Mouse (Mus musculus) heart, embryonic 14.5 days (tissue): ENCODE results near the gene Hat1. TPM values are rescaled to one million over a fixed set of nuclear protein-coding genes. Genes with fewer than 3 reads are reported as not detected.

Experiments used
- ATAC-seq: fragments of 200-750 bp; cut with Nextera tagmentation; 2 replicates; pipeline ENCODE4 v1.8.0; 2017; ENCODE audit warnings: low read depth, moderate TSS enrichment; ENCODE audit not compliant: insufficient number of reproducible peaks, insufficient read depth, low FRiP score
- H3K27ac ChIP-seq, 2 experiments: fragments of 200-500 bp in 1 of 2; fragments of 300-500 bp in 1 of 2; sonication (generic) in 1 of 2; replicated peaks in 1 of 2; 2 replicates each; pipeline ENCODE4 v1.5.1; 2012 to 2014; ENCODE audit warnings: low read depth in 2 of 2, low read length in 2 of 2, control low read depth in 1 of 2, mild to moderate bottlenecking in 1 of 2, mixed read lengths in 1 of 2; ENCODE audit not compliant: control insufficient read depth in 1 of 2, insufficient read depth in 1 of 2
- H3K27me3 ChIP-seq: fragments of 300-500 bp; sonication (generic); 2 replicates; pipeline ENCODE4 v1.6.1; 2014; ENCODE audit warnings: mild to moderate bottlenecking, low read length, control low read depth; ENCODE audit not compliant: control insufficient read depth, insufficient read depth
- H3K36me3 ChIP-seq: fragments of 300-500 bp; sonication (generic); 2 replicates; pipeline ENCODE4 v1.6.1; 2014; ENCODE audit warnings: mild to moderate bottlenecking, control low read depth, low read length, mixed read lengths; ENCODE audit not compliant: control insufficient read depth, insufficient read depth
- H3K4me1 ChIP-seq, 2 experiments: fragments of 200-500 bp in 1 of 2; fragments of 300-500 bp in 1 of 2; sonication (generic) in 1 of 2; 2 replicates each; pipeline ENCODE4 v1.6.1; 2012 to 2014; ENCODE audit warnings: low read length in 2 of 2, control low read depth in 1 of 2, mixed read lengths in 1 of 2; ENCODE audit not compliant: control insufficient read depth in 2 of 2, insufficient read depth in 2 of 2
- H3K4me2 ChIP-seq: fragments of 300-500 bp; sonication (generic); 2 replicates; pipeline ENCODE4 v1.6.1; 2014; ENCODE audit warnings: mild to moderate bottlenecking, low read length
- H3K4me3 ChIP-seq, 2 experiments: fragments of 200-500 bp in 1 of 2; fragments of 300-500 bp in 1 of 2; sonication (generic) in 1 of 2; 2 replicates each; pipeline ENCODE4 v1.5.1; 2012 to 2014; ENCODE audit warnings: low read length in 2 of 2, mild to moderate bottlenecking in 2 of 2, control low read depth in 1 of 2, low read depth in 1 of 2, moderate library complexity in 1 of 2; ENCODE audit not compliant: control insufficient read depth in 1 of 2, insufficient read depth in 1 of 2
- H3K9ac ChIP-seq: fragments of 300-500 bp; sonication (generic); 2 replicates; pipeline ENCODE4 v1.6.1; 2014; ENCODE audit warnings: mild to moderate bottlenecking, low read length
- H3K9me3 ChIP-seq: fragments of 300-500 bp; sonication (generic); 2 replicates; pipeline ENCODE4 v1.6.1; 2016; ENCODE audit warnings: low read length, control low read depth; ENCODE audit not compliant: control insufficient read depth
- WGBS: fragments of 180-500 bp; shearing (Covaris S2); extraction: QIAGEN DNeasy Blood & Tissue Kit; methylation state at CpG from one replicate; pipeline ENCODE4 v1.1.7; 2014; 5-methylcytosine and 5-hydroxymethylcytosine counted together
- polyA plus RNA-seq: library from polyadenylated mRNA; unstranded; fragments of >200 nt; fragmentation: Nextera tagmentation; extraction: Ambion mirVana; gene quantifications from 2 replicates; pipeline ENCODE4 v1.2.1, GENCODE M21; 2014

Hat1 gene
- polyA plus RNA-seq, 1 experiment from 2014 or later, result 107 TPM

DNA sequence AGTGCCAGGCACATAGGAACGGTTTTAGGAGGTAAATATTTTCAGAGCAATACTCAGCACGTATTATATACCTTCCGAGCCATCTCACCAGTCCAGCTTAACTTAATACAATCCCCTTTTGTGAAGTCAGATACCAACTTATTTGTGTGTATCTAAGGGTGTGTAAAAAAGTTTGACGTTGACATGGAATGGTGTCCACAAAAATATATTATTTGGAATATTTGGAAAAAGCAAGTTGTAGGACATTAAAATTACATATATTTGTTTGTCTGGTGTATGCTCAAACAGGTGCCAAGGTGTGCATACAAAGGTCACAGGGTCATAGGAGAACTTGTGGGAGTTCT, 65.1 kb downstream of the Hat1 start:
- Histone ChIP-seq H3K4me2 (peak overlapping the region; percentile 89), H3K9ac (peak overlapping the region; percentile 67), H3K4me3 (peak overlapping the region in 1 of 2 experiments; percentile 52; a peak in 2 of 4 replicates), H3K27ac (no peak overlapping the region), H3K36me3 (no peaks in the 10 kb centered on the region), H3K4me1 (peaks cover 0 to 10% of the 10 kb centered on the region in 2 experiments; a peak in 1 of 4 replicates), H3K27me3 (no peaks in the 10 kb centered on the region), H3K9me3 (no peaks in the 10 kb centered on the region)
- WGBS, result 30% methylated on average over 4 of the region's 4 CpGs
- no peak for ATAC-seq

DNA sequence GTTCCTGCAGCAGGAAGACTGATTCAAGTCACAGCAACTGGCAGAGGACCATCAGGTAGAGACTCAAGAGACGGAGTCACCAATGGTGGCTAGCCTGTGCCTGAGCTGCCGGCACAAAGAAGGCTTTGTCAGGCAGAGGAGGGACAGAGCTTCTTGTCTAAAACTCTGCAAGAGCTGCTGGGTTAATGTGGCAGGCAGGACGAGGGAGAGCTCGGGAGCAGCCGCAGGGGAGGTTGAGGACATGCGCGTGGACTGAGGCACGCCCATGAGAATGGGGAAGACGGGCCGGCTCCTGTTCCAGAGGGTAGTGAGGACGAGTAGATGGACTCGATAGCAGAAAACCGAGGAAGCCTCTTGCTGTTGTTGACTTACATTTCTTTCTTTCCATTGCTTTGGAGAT, 69.9 kb downstream of the Hat1 start:
- Histone ChIP-seq H3K27ac (no peak overlapping the region), H3K9ac (no peak overlapping the region), H3K4me2 (no peak overlapping the region), H3K9me3 (no peaks in the 10 kb centered on the region), H3K4me1 (peaks cover 0 to 4% of the 10 kb centered on the region in 2 experiments; a peak in 1 of 4 replicates), H3K36me3 (no peaks in the 10 kb centered on the region), H3K4me3 (no peak overlapping the region), H3K27me3 (no peaks in the 10 kb centered on the region)
- ATAC-seq, result no peak
- 71% methylated on average over 13 of the region's 13 CpGs for WGBS

DNA sequence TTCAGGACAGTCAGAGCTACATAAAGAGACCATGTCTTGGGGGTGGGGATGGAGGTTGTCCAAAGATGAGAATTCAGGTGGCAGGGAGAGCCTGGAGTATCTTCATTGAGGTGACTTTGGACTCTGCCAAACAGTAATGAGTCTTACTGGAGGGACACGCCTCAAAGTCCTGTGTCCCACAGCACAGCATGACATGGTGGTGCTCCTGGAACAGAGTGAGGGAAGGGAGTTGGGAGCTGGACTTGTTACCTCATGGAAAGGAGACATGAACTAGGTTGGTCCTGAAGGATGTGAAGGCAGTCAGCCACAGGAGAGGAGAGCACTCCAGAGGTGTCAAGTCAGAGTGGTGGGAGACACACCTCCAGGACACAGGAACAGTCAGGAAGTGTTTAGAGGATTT, 70.9 kb downstream of the Hat1 start:
- Histone ChIP-seq H3K27ac (no peak overlapping the region), H3K9me3 (no peaks in the 10 kb centered on the region), H3K9ac (no peak overlapping the region), H3K27me3 (no peaks in the 10 kb centered on the region), H3K4me3 (no peak overlapping the region), H3K4me2 (no peak overlapping the region), H3K36me3 (no peaks in the 10 kb centered on the region), H3K4me1 (no peaks in the 10 kb centered on the region; a peak in 1 of 4 replicates)
- no peak for ATAC-seq
- 77% methylated on average over 1 of the region's 1 CpGs for WGBS

DNA sequence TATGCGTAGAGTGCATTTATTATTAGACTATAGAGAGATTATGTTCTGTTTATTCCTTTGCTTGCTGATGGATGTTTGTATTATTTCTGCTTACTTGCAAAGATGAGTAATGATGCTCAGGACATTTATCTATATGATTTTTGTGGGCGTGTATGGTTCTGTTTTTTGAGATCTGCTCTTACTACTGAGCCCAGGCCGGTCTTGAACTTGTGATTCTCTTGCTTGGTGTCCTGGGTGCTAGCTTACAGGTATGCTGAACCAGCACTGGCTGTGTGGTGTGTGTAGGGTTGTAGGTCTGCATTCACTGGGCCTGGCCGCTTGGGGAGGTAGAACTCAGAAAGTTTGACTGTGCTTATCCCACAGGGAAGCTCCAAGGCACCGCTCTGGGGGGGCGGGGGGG, 72.4 kb downstream of the Hat1 start:
- no peak for ATAC-seq
- WGBS, result 61% methylated on average over 6 of the region's 6 CpGs

DNA sequence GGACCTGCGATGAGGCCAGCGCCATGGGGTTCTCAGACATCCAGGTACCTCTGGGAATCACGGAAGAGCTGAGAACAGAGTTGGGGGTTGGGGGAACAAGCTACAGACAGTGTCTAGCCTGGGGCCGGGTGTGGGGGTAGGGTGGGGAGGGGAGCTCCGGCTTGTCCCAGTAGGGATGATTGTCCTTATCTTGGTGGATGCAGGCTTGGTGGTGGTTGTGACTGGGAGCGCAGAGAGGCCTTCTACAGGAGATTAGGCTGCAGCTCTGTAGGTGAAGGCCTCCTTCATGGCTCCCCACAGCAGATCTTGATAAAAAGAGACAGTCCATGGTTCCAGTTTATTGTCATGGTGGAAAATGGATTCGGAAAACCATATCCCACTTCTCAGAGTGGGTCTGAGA, 72.8 kb downstream of the Hat1 start:
- no peaks in the 10 kb centered on the region; a peak in 1 of 4 replicates for H3K4me1 ChIP-seq
- H3K9me3 ChIP-seq, result no peaks in the 10 kb centered on the region
- H3K4me3 ChIP-seq, result no peak overlapping the region
- H3K27ac ChIP-seq, result no peak overlapping the region
- no peak overlapping the region for H3K4me2 ChIP-seq
- H3K9ac ChIP-seq, result no peak overlapping the region
- WGBS, result 31% methylated on average over 6 of the region's 7 CpGs
- ATAC-seq, result no peak
- H3K36me3 ChIP-seq, result no peaks in the 10 kb centered on the region
- H3K27me3 ChIP-seq, result no peaks in the 10 kb centered on the region

More for the DNA sequence above, 72.4 kb downstream of the Hat1 start:
- H3K9ac ChIP-seq, result no peak overlapping the region
- no peak overlapping the region for H3K4me2 ChIP-seq
- no peak overlapping the region for H3K27ac ChIP-seq
- no peaks in the 10 kb centered on the region for H3K27me3 ChIP-seq
- H3K36me3 ChIP-seq, result no peaks in the 10 kb centered on the region
- H3K4me1 ChIP-seq, result no peaks in the 10 kb centered on the region; a peak in 1 of 4 replicates
- no peak overlapping the region for H3K4me3 ChIP-seq
- H3K9me3 ChIP-seq, result no peaks in the 10 kb centered on the region

DNA sequence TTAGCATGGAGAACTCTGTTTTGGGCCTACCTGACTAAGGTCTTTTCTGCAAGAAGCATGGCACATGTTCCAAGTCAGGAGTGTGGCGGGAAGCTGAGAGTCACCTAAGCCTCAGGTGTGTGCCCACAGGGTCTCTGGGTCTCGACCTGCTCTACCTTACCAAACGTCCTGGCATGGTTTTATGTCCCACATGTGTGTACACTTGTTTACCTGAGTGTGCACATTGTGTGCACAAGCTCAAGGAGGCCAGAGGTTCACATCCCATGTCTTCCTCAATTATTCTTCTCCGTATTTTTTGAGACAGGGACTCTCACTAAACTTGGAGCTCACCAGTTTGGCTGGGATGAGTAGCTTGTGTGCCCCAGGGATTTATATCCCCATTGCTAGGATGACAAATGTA, 73.3 kb downstream of the Hat1 start:
- no peaks in the 10 kb centered on the region; a peak in 1 of 4 replicates for H3K4me1 ChIP-seq
- ATAC-seq, result no peak
- H3K36me3 ChIP-seq, result no peaks in the 10 kb centered on the region
- no peaks in the 10 kb centered on the region for H3K27me3 ChIP-seq
- no peak overlapping the region for H3K27ac ChIP-seq
- no peak overlapping the region for H3K4me3 ChIP-seq
- H3K9me3 ChIP-seq, result no peaks in the 10 kb centered on the region
- no peak overlapping the region for H3K9ac ChIP-seq
- WGBS, result 87% methylated on average over 4 of the region's 4 CpGs
- no peak overlapping the region for H3K4me2 ChIP-seq

DNA sequence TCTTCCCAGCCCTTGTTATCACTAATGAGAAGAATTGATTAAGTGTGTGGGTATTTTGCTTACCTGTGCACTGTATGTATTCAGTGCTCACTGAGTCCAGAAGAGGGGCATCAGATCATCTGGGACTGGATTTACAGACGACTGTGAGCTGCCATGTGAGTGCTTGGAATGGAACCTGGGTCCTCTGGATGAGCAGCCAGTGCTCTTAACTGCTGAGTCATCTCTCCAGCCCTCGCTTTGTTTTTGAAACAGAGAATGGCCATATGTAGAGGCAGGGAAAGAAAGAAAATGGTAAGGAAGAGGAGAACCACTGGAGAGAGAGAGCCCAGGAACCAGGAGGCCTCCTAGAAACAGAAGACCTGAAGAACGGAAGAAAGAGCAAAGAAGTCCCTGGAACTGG, 73.8 kb downstream of the Hat1 start:
- no peaks in the 10 kb centered on the region; a peak in 1 of 4 replicates for H3K4me1 ChIP-seq
- no peak overlapping the region for H3K9ac ChIP-seq
- no peak for ATAC-seq
- no peak overlapping the region for H3K4me3 ChIP-seq
- H3K9me3 ChIP-seq, result no peaks in the 10 kb centered on the region
- no peak overlapping the region for H3K4me2 ChIP-seq
- no peaks in the 10 kb centered on the region for H3K27me3 ChIP-seq
- no peak overlapping the region for H3K27ac ChIP-seq
- no peaks in the 10 kb centered on the region for H3K36me3 ChIP-seq
- WGBS, result 74% methylated on average over 3 of the region's 3 CpGs

DNA sequence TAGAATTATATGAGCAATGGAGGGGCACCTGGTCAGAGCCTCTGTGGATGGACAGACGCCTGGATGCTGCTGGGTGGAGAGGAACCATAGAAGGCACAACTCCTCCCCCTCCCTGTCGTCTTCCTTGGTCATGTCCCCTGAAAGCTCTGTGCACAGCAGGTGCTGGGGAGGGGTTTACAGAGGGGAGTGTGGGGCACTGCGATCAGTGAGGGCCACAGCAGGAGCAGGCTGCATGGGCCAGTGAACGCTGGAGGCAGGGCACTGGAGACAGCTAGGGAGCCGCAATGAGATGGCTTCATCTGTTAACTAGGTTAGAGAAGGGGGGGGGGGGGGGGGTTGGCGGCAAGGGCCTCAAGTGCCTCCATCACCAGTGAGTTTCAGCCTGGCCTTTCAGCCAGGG, 77.3 kb downstream of the Hat1 start:
- no peaks in the 10 kb centered on the region for H3K9me3 ChIP-seq
- no peak overlapping the region for H3K4me2 ChIP-seq
- no peak overlapping the region for H3K27ac ChIP-seq
- WGBS, result 20% methylated on average over 5 of the region's 6 CpGs
- no peaks in the 10 kb centered on the region for H3K27me3 ChIP-seq
- H3K4me3 ChIP-seq, result no peak overlapping the region
- H3K36me3 ChIP-seq, result no peaks in the 10 kb centered on the region
- no peaks in the 10 kb centered on the region for H3K4me1 ChIP-seq
- H3K9ac ChIP-seq, result no peak overlapping the region
- no peak for ATAC-seq
